Mouse (Mus musculus): ENCODE measurements around the gene Trim9. TPM values are rescaled to one million over a fixed set of nuclear protein-coding genes. Genes with fewer than 3 reads are reported as not detected.

Gene Trim9
- total and polyA plus RNA-seq, 3 experiments, result not detected

- H3K27ac ChIP-seq (ENCODE audit: control insufficient read depth, low read depth, low read length), result no peak overlapping the region
- no peak for TF ChIP-seq USF1 (IDR thresholded peaks at IDR 0.05; ENCODE audit: low read depth, low read length)
- TF ChIP-seq MAX (IDR thresholded peaks at IDR 0.05; ENCODE audit: low read length), result no peak
- no peak for TF ChIP-seq MYB (IDR thresholded peaks at IDR 0.05; ENCODE audit: low read depth, low read length)
- TF ChIP-seq ZMIZ1 (IDR thresholded peaks at IDR 0.05; ENCODE audit: low read depth, low read length), result no peak
- DNase-seq (ENCODE audit: low read depth, low spot score), result no peak
- H3K9me3 ChIP-seq (replicated peaks; ENCODE audit: insufficient read depth, low read length), result no peaks in the 10 kb centered on the region
- H3K36me3 ChIP-seq (ENCODE audit: control insufficient read depth in 1 of 2, insufficient read depth in 2 of 2, low read length in 2 of 2), result no peaks in the 10 kb centered on the region
- H3K4me1 ChIP-seq (ENCODE audit: control insufficient read depth in 1 of 2, insufficient read depth in 2 of 2, low read length in 2 of 2), result no peaks in the 10 kb centered on the region
- H3K27me3 ChIP-seq (ENCODE audit: control insufficient read depth in 1 of 2, insufficient read depth in 2 of 2, low read length in 2 of 2), result peaks cover 0 to 2% of the 10 kb centered on the region in 2 experiments; a peak in 1 of 4 replicates
- no peak overlapping the region for H3K9ac ChIP-seq (ENCODE audit: control insufficient read depth, low read depth, low read length, poor library complexity, severe bottlenecking)
- no peak overlapping the region for H3K4me3 ChIP-seq (ENCODE audit: control insufficient read depth in 1 of 2, insufficient read depth in 1 of 2, low read depth in 2 of 2, low read length in 2 of 2)
- H3K79me2 ChIP-seq (ENCODE audit: control insufficient read depth, insufficient read depth, low read length, poor library complexity), result no peaks in the 10 kb centered on the region
Measured at GRCm38 (mm10) chr12:70372874-70373273, 25.5 kb upstream of the Trim9 start.

GRCm38 (mm10) chr12:70369348-70369747, 21.9 kb upstream of the Trim9 start:
- no peaks in the 10 kb centered on the region for H3K79me2 ChIP-seq (ENCODE audit: control insufficient read depth, insufficient read depth, low read length, poor library complexity)
- no peaks in the 10 kb centered on the region for H3K36me3 ChIP-seq (ENCODE audit: control insufficient read depth in 1 of 2, insufficient read depth in 2 of 2, low read length in 2 of 2)
- peaks cover 0 to 2% of the 10 kb centered on the region in 2 experiments; a peak in 2 of 4 replicates for H3K27me3 ChIP-seq (ENCODE audit: control insufficient read depth in 1 of 2, insufficient read depth in 2 of 2, low read length in 2 of 2)
- H3K27ac ChIP-seq (ENCODE audit: control insufficient read depth, low read depth, low read length), result no peak overlapping the region
- no peak overlapping the region for H3K9ac ChIP-seq (ENCODE audit: control insufficient read depth, low read depth, low read length, poor library complexity, severe bottlenecking)
- no peak overlapping the region for H3K4me3 ChIP-seq (ENCODE audit: control insufficient read depth in 1 of 2, insufficient read depth in 1 of 2, low read depth in 2 of 2, low read length in 2 of 2)
- no peaks in the 10 kb centered on the region for H3K9me3 ChIP-seq (replicated peaks; ENCODE audit: insufficient read depth, low read length)
- DNase-seq (ENCODE audit: low read depth, low spot score), result no peak
- H3K4me1 ChIP-seq (ENCODE audit: control insufficient read depth in 1 of 2, insufficient read depth in 2 of 2, low read length in 2 of 2), result no peaks in the 10 kb centered on the region
- TF ChIP-seq RCOR1 (IDR thresholded peaks at IDR 0.05; ENCODE audit: low read depth, low read length) (no peak), NELFE (IDR thresholded peaks at IDR 0.05; ENCODE audit: low read depth, low read length) (no peak), USF1 (IDR thresholded peaks at IDR 0.05; ENCODE audit: low read depth, low read length) (no peak), GATA1 (IDR thresholded peaks at IDR 0.05; ENCODE audit: low read depth, low read length) (no peak), ELF1 (IDR thresholded peaks at IDR 0.05; ENCODE audit: low read depth, low read length) (no peak), SIN3A (IDR thresholded peaks at IDR 0.05; ENCODE audit: low read length) (no peak), KAT2A (conservative IDR thresholded peaks at IDR 0.05; ENCODE audit: low read depth, low read length) (no peak), CTCF (IDR thresholded peaks at IDR 0.05 in 2 of 3, conservative IDR thresholded peaks at IDR 0.05 in 1 of 3; ENCODE audit: control insufficient read depth in 1 of 3, insufficient read depth in 1 of 3, low read depth in 2 of 3, low read length in 3 of 3, poor library complexity in 1 of 3, severe bottlenecking in 1 of 3) (no peak), GABPA (IDR thresholded peaks at IDR 0.05; ENCODE audit: low read depth, low read length) (no peak), MXI1 (IDR thresholded peaks at IDR 0.05; ENCODE audit: low read depth, low read length) (no peak), USF2 (IDR thresholded peaks at IDR 0.05; ENCODE audit: borderline replicate concordance in 1 of 2, insufficient read depth in 1 of 2, low read depth in 1 of 2, low read length in 2 of 2) (no peak), HCFC1 (IDR thresholded peaks at IDR 0.05; ENCODE audit: low read depth, low read length) (no peak), ZKSCAN1 (IDR thresholded peaks at IDR 0.05; ENCODE audit: low read depth, low read length) (no peak), JUND (IDR thresholded peaks at IDR 0.05; ENCODE audit: low read depth, low read length) (no peak), BHLHE40 (IDR thresholded peaks at IDR 0.05; ENCODE audit: borderline replicate concordance, low read depth, low read length) (no peak), POLR2AphosphoS5 (IDR thresholded peaks at IDR 0.05; ENCODE audit: borderline replicate concordance, low read depth, low read length) (no peak), UBTF (IDR thresholded peaks at IDR 0.05; ENCODE audit: borderline replicate concordance, insufficient read depth, low read depth, low read length) (no peak), TBP (IDR thresholded peaks at IDR 0.05; ENCODE audit: low read depth, low read length) (no peak)
